Mouse (Mus musculus) adrenal gland, postnatal 25 days (tissue): ENCODE data around the gene Slc36a1. TPM values are rescaled to one million over a fixed set of nuclear protein-coding genes. Genes with fewer than 3 reads are reported as not detected.

Experiments used
- DNase-seq: peaks from one replicate; pipeline ENCODE4 v3.0.0; 2021; ENCODE audit warnings: mixed read lengths
- long read RNA-seq: library from polyadenylated mRNA; stranded (forward); transcript quantifications from one replicate; pipeline ENCODE4 v2.0.0, GENCODE M21; 2021
- total RNA-seq: library from RNA; stranded (reverse); gene quantifications from 2 replicates; pipeline ENCODE4 v1.2.3, GENCODE M21; 2021

Gene Slc36a1
- total RNA-seq: 16.7 and 26.4 TPM in 2 replicates
- long read RNA-seq, partial matches to known transcripts: 0 of 5 reads
- long read RNA-seq, other reads (novel, unspliced or antisense): 5 of 5 reads

DNA sequence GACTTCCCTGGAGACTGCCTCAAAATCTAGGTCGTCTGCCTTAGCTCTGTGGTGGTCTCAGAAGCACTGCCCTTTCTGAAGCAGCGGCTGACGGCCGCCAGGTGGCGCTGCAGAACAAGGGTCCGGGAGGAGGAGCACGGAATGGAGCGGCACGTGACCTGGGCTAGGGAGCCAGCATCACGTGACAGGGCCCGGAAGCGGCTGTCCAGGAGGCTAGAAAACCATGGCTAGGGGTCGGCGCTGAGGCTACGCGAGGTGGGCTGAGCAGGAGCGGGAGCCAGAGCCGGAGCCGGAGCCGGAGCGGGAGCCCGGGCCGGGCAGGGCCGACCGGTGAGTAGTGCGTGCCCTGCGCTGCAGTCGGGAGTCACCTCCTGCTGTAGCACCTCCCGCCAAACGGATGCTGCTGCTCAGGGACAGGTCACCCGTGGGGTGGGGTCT lies at the start of gene Slc36a1:
Slc36a1 (plus strand) TSS at position 192 of the 438 bp plus-strand sequence.
- peak; percentile 99 for DNase-seq

GRCm38 (mm10) chr11:55154398-55155069 lies 49.6 kb upstream of the Slc36a1 start:
- no peak for DNase-seq

- DNase-seq: no peak
These were observed 49.1 kb upstream of the Slc36a1 start for GRCm38 (mm10) chr11:55155070-55155421.

GRCm38 (mm10) chr11:55158785-55159359 lies 45.3 kb upstream of the Slc36a1 start:
- peak; percentile 85 for DNase-seq

DNA sequence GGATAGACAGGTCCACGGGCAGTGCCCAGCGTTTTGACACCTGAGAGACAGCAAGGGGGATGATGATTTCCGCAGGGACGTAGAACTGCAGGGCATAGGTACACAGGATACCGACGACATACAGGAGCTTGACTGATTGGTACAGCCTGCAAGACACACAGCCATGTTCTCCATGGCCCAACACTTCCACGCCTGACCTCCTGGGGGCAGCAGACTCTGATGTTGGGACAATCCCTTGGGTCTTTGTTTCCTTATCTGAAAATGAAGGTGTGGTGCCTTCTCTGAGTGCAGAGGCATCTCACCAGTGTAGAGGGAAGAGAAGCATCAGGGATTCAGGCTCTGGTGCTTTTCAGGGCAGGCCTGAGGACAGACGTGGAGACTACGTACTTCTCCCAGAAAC lies 41.5 kb upstream of the Slc36a1 start:
- DNase-seq: peak; percentile 59

GRCm38 (mm10) chr11:55164723-55165122 lies 39.4 kb upstream of the Slc36a1 start:
- peak; percentile 49 for DNase-seq

DNA sequence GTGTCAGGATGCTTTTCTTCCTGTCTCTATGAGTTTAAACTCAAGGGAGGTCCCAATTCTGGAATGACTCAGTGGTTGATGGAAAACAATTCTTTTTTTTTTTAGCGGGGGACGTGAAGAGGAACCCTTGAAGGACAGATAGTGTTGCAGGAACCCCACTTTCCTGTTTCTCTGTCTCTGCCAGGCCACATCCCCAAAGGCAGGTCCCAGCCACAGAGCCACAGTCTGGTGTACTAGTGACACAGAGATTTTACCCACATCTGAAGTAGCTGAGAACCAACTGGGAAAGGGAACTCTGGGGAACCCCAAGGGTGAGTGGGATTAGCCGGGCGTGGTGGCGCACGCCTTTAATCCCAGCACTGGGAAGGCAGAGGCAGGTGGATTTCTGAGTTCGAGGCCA lies 38.4 kb upstream of the Slc36a1 start:
- DNase-seq: no peak

- no peak for DNase-seq
These were observed 35.6 kb upstream of the Slc36a1 start for GRCm38 (mm10) chr11:55168504-55168903.

DNA sequence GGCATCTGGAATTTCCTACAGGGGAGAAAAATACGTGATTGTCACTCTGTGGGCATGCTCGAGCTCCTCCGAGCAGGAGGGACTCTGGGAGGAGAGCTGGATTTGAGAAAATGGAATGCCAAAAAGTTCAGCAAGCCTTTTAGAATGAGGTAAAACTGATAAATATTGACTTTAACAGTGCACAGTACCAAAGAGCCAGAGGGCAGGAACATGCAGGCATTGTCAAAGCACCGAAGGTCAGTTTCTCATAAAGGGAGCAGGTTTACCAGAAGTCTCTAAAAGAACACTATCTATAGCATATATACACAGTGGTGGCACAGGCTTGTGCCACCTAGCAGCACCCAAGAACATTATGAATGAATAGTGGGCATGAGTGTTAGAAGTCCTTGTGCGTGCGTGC lies 35.2 kb upstream of the Slc36a1 start:
- no peak for DNase-seq

- DNase-seq: no peak
These were observed 33.6 kb upstream of the Slc36a1 start for GRCm38 (mm10) chr11:55170501-55170900.

- DNase-seq: no peak
These were observed 25.3 kb upstream of the Slc36a1 start for GRCm38 (mm10) chr11:55178830-55179229.

GRCm38 (mm10) chr11:55179856-55180255 lies 24.3 kb upstream of the Slc36a1 start:
- DNase-seq: no peak

- DNase-seq: no peak
These were observed 21.0 kb upstream of the Slc36a1 start for GRCm38 (mm10) chr11:55183124-55183523.

- no peak for DNase-seq
These were observed 19.9 kb upstream of the Slc36a1 start for GRCm38 (mm10) chr11:55184246-55184645.

GRCm38 (mm10) chr11:55184733-55185291 lies 19.3 kb upstream of the Slc36a1 start, which contains the start of gene Slc36a2:
Gene Slc36a2 (minus strand): TSS chr11:55185077.
- peak; percentile 42 for DNase-seq

DNA sequence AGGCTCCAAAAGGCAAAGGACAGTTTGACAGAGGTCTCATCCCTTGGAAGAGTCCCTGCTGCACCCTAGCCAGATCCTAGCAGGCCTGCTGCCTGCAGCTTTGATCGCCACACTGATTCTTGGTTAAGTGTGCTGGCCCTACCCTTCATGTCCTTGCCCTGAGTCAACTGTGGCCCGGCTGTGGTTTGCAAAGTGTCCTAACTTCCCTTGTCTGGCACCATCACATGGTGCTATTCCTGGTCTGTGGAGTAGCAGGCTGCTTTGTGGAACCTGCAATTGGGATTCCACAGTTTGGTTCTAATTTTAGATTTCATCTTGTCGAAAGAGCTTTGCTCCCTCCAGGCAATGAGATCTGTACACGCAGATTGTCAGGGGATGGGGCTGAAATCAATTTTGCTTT lies 16.9 kb upstream of the Slc36a1 start:
- no peak for DNase-seq

DNA sequence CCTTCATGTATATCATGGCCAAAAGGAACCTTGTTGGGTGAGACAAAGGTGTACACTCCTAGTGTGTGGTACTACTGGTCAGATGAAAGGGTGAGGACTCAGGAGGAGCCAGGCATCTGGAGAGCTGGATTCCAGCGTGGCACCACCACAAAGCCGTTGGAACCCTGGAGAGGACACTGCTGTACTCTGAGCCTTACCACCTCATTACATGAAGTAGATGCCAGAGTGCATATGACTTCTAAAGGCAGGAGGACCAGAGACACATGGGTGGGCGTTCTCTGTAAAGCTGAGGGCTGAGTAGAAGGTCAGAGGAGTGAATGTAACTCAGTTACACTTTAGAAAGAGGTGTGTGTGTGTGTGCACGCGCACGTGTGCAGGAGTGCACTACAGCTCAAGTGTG lies 16.4 kb upstream of the Slc36a1 start:
- no peak for DNase-seq

DNA sequence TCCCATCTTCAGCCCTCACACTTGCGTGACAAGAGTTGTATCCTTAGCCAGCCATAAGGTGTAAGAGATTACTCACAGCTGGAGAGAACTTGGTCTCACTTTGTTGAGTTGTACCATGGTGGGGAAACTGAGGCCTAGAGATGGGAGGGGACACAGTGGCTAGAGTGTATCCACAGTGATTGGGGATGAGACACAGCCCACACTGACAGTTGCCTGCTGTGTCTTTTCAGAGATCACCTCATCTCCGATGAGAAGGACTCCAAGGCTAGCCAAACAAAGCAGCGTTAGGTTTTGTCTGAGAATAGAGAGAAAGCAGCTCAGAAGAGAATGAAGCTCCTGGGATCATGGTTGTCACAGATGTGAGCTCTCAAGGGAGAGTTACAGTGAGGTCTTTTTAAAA lies 13.9 kb upstream of the Slc36a1 start:
- DNase-seq: no peak

DNA sequence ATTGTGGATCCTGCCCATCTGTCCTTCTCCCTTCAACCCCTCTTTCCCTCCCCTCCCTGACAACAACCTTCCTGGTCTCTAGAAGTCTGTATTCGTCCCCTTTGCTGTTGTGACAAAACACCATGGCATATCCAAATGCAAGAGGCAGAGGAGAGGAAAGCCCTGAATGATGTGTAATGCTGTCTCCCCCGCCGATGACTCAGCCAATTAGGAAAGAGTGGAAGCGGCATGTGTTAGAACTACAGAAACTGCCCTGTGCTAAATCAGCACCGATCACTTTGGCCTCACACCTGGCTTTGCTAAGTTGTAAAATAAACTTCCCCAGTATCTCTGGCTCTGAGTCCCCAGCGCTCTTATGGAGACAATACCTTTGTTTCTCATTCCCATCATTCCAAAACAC lies 7.1 kb upstream of the Slc36a1 start:
- DNase-seq: no peak

GRCm38 (mm10) chr11:55197740-55198510 lies 6.2 kb upstream of the Slc36a1 start:
- DNase-seq: no peak

DNA sequence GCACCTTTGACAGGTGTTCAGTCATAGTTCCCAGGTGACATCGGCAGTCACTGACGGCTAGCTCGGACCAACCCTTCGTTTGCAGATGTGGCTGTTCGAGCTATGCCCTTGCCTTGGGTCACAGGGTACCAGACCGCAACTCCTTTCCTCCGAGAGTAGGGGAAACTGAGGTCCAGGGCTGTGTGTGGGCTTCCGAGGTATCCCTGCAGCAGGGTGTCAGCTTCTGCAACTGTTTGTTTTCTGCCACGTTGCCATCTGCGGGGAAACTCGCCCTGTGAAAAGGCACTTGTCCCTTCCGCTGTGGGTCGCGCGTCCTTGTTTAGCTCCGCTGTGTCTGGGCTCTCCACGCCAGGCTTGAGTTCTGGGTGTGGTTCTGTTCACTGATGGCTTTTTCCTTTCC lies 452 bp downstream of the Slc36a1 start:
- DNase-seq: no peak

DNA sequence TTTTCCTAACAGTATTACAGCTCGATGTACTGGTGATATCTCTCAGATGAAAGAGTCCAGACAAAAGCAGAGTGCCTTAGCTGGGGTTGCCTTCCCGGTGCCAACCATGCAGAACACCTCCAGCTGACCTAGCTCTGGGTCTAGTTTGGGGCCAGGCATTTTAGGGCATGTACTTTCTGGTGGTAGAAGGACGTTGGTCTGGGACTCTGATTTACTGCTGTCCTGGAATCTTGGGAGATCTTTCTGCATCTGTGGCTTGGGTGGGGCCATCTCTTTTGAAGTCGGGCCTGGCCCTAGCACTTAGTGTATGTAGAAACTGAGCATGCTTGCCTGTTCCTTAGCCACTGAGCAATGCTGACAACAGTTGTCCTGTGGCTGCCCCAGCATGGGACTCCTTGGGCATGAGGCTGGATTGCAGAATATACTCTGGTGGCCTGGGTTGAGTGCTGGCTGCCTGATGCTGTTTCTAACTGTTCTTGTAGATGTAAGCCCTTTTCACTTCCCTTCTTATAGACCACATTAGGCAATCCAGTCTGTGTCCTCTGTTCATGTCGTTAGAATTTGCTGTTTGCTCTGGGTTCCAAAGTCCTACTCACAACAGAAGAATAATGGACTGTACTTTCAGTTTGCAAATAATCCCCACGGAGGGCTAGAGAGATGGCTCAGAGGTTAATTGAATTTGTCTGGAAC lies 4.0 kb downstream of the Slc36a1 start:
- no peak for DNase-seq
